Mouse (Mus musculus) heart, postnatal 0 days (tissue): ENCODE measurements at regions not wholly inside any gene's neighbourhood (a gene's known extent, or its start where the extent isn't known, plus 50 kb on each side); places are given as distances from the start of the nearest gene placed in this dataset.

ENCODE experiments used
- CTCF ChIP-seq: IDR thresholded peaks from 2 replicates; pipeline ENCODE4 v1.5.1; 2016; ENCODE audit warnings: antibody characterized with exemption, control low read depth, low read depth
- EP300 ChIP-seq: IDR thresholded peaks from 2 replicates; pipeline ENCODE4 v1.6.1; 2016; ENCODE audit warnings: antibody characterized with exemption, low read depth

DNA sequence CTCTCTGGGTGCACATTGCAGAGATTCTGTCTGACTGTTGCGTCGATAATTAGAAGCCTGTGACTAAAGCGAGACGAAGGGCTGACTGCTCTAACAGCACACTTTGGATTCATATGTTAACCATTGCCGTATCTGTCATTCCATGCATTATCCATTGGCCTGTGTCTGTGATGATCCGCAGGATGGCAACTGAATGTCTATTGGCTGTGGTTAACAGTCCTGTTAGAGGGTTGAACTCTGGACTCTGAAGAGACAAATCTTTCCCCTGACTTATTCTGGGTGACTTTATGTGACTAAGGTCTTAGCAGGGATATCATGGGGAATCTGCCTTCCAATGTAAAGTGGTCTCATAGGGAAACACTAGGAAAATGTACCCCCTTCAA lies 208.7 kb downstream of the Parm1 start:
- TF ChIP-seq CTCF = no peak
- TF ChIP-seq EP300 = no peak
